Mouse (Mus musculus): Measurements from ENCODE around the gene Rcor3. TPM values are rescaled to one million over a fixed set of nuclear protein-coding genes. Genes with fewer than 3 reads are reported as not detected.

The Rcor3 gene
- 10 to 100 TPM; 53.0 to 60.4 TPM for total RNA-seq (2021)
- long read RNA-seq, partial matches to known transcripts, result 4 of 9 reads
- long read RNA-seq, other reads (novel, unspliced or antisense), result 1 of 9 reads

GRCm38 (mm10) chr1:192137926-192138910 is at the start of gene Rcor3:
Gene Rcor3 (minus strand): TSS chr1:192138062.
- peak; percentile 78 to 86 for DNase-seq (ENCODE audit: low spot score in 2 of 2)

DNA sequence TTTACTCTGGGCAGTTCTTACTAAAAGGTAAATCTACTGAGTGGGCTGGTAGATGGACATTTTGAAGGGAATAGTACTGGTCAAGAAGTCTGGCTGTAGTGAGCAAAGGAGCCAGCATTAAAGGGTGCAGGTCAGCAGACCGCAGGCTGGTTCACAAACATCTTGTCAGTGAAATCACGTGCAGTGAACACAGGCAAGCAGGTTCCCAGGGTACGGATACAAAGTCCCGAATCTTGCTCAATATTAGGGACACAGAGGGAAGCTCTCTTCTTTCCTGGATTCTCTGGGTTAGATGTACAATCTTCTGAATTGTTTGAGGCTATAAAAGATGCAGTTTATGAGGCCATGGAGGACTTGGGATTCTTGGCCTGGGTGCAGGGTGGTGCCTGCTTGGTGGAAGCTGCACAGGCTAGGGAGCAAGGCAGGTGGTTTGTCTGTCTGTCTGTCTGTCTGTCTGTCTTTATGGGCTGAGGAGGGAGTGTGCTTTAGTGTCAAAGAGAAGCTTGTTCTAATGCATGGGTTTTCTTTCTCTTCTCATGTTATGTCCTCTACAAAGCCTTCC is 43.9 kb upstream of the Rcor3 start:
- no peak for DNase-seq (ENCODE audit: low spot score in 2 of 2)

GRCm38 (mm10) chr1:192179877-192180276 is 42.0 kb upstream of the Rcor3 start:
- no peak for DNase-seq (ENCODE audit: low spot score in 2 of 2)

DNA sequence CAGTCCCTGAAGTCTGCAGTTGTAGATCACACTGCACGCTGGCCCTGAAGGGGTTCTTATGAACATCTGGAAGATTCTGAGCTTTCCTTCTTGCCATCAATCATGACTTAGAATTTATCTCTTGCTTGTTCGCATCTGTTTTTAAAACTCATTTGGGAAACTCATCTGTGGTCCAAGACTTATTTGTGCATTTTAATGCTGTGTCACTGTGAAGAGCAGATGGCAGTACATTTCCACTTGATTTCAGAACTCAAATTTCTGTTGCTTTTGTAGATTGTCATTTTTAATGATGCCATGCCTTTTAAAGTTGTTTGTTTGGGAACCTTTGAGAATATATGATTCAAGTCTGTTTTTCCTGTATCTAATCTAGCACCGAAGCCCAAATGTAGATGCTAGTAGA is 33.6 kb upstream of the Rcor3 start:
- DNase-seq (ENCODE audit: low spot score in 2 of 2), result no peak

DNA sequence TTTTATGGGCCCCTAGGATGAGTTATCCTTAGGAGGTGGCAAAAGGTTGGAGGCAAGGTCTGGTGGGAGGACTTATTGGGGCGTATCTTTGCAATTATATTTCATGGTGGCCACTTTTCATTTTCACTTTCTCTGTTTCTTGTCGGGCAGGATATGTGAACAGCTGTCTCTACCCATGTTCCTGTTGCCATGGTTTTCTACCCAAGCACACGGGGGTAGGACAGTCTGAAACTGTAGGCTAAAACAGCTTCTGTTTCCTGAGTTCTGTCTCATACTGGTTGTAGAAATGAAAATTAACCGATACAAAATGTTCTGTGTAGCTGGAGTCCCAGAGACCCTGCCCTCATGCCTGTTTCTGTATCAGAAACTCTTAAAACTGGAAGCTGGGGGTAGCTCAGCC is 13.3 kb upstream of the Rcor3 start:
- no peak for DNase-seq (ENCODE audit: low spot score in 2 of 2)

DNA sequence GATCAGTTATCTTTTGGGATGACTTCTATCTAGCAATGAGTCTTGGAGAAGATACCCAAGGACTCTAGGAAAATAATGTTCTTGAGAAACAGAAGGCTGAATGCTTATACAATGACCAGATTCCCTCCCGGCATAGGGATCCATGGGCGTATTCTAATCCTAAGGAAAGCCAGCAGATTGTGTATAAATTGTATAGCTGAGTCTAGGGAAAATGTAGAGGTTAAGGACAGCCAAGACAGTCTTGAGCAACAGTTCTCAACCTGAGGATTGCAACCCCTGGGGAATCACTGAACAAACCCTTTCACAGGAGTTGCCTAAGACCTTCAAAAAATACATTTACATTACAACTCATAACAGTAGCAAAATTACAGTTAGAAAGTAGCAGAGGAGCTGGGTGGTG is 2.5 kb upstream of the Rcor3 start:
- DNase-seq (ENCODE audit: low spot score in 2 of 2), result no peak

- peak in 1 of 2 experiments; percentile 48 for DNase-seq (ENCODE audit: low spot score in 2 of 2)
Measured at GRCm38 (mm10) chr1:192137291-192137925, 454 bp downstream of the Rcor3 start.

- DNase-seq (ENCODE audit: low spot score in 2 of 2), result peak; percentile 77 to 81
Measured at GRCm38 (mm10) chr1:192136561-192137290, 1.1 kb downstream of the Rcor3 start.

DNA sequence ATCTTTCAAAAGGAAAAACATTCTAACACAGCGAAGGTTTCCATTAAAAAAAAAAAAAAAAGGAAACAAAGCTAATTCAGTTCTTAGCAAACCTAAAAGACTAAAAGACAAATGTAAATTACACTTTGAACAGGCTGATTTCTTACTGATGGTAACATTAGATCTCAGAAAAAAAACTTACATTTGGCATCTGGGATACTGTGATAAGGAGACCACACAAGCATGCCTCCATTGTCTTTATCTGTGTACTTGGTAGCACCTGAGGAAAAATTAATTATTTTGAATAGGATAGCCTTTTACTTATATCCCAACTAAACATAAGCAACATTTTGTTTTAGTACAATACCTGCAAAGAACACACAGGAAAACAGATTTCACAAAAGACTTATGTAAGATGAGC is 7.7 kb downstream of the Rcor3 start:
- no peak for DNase-seq (ENCODE audit: low spot score in 2 of 2)

DNA sequence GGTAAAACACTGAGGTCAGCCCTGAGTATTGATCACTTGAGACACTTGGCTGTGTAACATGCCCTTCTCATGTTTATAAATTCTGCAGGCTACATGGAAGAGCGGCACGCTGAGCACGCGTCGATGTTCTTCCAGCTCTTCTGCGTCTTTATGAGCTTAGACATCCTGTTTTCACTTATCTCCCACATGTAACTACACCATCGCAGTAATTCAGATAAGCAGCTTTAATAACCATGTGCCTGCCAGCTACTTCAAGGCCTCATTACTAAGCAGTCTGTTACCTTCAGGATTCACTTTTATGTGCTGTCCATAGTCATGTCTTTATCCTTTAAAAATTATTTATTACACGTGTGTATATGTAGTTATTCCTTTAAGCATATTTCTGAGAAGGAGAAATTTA is 9.5 kb downstream of the Rcor3 start:
- no peak for DNase-seq (ENCODE audit: low spot score in 2 of 2)

DNA sequence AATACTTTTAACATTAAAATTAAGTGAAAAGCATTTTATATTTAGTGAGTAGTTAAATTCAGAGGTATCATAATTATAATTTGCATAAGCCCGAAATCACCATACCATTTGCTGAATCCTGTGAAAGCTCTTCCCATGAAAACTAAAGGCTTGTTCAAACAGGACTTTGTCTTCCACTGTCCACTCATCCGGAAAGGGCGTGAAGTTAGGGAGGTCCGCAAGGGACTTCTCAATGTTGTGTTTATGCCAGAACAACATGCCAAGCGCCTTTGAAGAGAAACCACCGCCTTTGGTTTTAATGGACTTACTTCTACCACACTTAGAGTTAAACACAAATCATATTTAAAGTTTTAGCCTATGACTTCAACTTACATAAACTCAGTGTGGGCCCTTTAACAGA is 12.1 kb downstream of the Rcor3 start:
- no peak for DNase-seq (ENCODE audit: low spot score in 2 of 2)

GRCm38 (mm10) chr1:192116262-192116661 is 21.6 kb downstream of the Rcor3 start:
- no peak for DNase-seq (ENCODE audit: low spot score in 2 of 2)

DNA sequence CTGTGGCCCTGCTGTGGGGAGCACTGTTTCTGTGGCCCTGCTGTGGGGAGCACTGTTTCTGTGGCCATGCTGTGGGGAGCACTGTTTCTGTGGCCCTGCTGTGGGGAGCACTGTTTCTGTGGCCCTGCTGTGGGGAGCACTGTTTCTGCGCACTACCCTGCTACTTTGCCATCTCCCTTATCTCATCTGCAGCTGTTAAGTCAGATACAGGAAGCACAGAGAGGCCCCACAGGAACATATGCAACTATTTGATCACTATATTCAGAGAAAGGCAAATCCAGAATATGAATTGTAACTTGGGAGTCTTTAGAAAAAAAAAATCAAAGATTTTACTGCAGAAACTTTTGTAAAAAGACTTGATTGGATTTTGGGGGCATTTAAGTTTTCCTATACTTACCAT is 22.5 kb downstream of the Rcor3 start:
- no peak for DNase-seq (ENCODE audit: low spot score in 2 of 2)

DNA sequence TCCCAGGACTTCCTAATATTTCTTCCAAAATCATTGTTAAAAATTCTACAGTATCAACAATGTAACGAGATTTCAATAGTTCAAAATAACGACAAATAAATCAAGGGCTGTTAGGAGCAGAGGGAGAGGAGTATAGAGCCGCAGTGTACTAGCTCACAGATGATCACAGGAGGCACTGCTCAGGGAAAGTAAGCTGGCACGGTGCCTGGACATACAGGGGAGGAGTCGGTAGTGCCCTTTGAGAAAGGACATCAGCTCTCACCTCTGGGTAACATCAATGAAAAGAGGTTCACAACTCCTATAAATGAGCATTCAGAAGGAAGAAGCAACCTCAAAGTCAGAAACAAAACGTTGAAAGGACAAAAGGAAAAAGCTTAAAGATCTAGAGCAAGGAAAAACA is 28.7 kb downstream of the Rcor3 start:
- no peak for DNase-seq (ENCODE audit: low spot score in 2 of 2)

GRCm38 (mm10) chr1:192107352-192107751 is 30.5 kb downstream of the Rcor3 start:
- DNase-seq (ENCODE audit: low spot score in 2 of 2), result no peak

GRCm38 (mm10) chr1:192105902-192106389 is 31.9 kb downstream of the Rcor3 start:
- DNase-seq (ENCODE audit: low spot score in 2 of 2), result no peak

DNA sequence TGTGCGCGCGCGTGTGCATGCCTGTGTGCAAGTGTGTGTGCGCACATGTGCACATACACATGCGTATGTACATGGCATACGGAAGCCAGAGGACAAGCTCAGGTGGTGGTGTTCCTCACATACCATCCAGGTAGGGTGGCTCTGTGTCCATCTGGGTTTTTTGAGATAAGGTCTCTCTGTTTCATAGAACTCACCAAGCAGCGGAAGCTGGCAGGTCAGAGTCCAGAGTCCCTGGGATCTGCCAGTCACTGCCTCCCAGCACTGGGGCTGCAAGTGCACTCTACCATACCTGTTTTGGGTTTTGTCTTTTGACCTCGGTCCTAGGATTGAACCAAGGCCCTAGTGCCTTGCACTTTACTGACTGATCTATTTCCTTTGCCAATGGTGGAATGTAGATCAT is 33.8 kb downstream of the Rcor3 start:
- DNase-seq (ENCODE audit: low spot score in 2 of 2), result no peak

DNA sequence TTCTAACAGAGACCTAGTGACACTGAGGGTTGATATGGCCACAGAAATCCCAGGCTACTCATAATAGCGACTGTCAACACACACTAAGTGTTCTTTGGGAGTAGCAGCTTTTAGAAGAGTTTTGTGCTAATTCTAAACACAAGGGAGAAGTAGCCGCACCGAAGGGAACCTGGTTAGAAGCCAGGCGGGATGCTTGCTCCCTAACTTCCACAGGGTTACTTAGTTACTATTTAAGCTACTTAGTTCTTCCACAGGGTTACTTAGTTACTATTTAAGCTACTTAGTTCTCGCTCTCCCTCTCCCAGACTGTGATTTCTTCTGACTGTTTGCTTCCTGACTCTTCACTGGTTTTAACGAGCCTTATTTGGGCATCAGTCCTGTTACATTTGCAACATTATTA is 34.7 kb downstream of the Rcor3 start:
- DNase-seq (ENCODE audit: low spot score in 2 of 2), result no peak

DNA sequence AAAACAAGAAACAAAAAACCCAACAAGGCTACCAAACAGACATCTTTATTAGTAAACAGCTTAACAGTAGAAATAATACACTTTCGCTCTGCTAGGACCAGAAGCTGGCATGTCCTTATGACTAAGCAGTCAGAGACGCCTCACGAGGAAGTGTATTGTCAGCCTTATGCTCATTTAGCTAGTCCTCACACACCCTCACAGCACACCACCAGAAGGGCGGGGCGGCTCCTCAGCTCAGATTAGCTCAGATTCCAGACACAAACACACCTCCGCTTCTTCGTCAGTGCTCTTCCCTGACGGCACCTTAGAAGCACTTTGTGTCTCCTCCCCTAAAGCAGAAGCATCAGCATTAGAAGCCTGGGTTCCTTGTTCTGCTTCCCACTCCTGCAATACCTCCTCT is 36.5 kb downstream of the Rcor3 start:
- DNase-seq (ENCODE audit: low spot score in 2 of 2), result no peak

- DNase-seq (ENCODE audit: low spot score in 2 of 2), result no peak
Measured at GRCm38 (mm10) chr1:192100742-192101141, 37.1 kb downstream of the Rcor3 start.

DNA sequence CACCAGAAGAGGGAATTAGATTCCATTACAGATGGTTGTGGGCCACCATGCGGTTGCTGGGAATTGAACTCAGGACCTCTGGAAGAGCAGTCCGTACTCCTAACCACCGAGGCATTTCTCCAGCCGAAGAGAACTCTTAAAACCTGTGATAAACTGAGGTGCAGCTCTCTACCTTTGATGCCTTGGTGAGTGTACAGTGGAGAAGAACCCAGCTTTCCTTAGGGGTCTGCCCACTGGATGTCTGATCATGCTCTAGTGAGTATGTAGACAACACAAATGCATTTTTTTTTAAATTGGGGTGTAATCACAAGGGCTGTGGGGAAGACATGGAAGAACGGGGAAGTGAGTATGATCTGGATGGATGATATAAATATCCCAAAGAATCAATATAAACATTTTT is 42.2 kb downstream of the Rcor3 start:
- no peak for DNase-seq (ENCODE audit: low spot score in 2 of 2)
